Mouse (Mus musculus) kidney, embryonic 16.5 days (tissue): ENCODE data around the gene Cyp2d10. TPM values are rescaled to one million over a fixed set of nuclear protein-coding genes. Genes with fewer than 3 reads are reported as not detected.
"Not testable (repeated sequence)": the region's sequence is repeated elsewhere in the genome, so short reads cannot be mapped to it uniquely, and the experiment has no call there.

Experiments used
- ATAC-seq: fragments of 200-750 bp; cut with Nextera tagmentation; 2 replicates; pipeline ENCODE4 v1.8.0; 2017; ENCODE audit warnings: moderate TSS enrichment; ENCODE audit not compliant: low FRiP score, low TSS enrichment
- H3K27ac ChIP-seq: fragments of 300-500 bp; sonication (generic); 2 replicates; pipeline ENCODE4 v1.5.1; 2014; ENCODE audit warnings: low read length
- H3K27me3 ChIP-seq: fragments of 300-500 bp; sonication (generic); 2 replicates; pipeline ENCODE4 v1.6.1; 2014; ENCODE audit warnings: low read length, control low read depth, mixed read lengths; ENCODE audit not compliant: insufficient read depth
- H3K36me3 ChIP-seq: fragments of 300-500 bp; sonication (generic); 2 replicates; pipeline ENCODE4 v1.6.1; 2014; ENCODE audit warnings: low read length, control low read depth, mixed read lengths; ENCODE audit not compliant: insufficient read depth
- H3K4me1 ChIP-seq: fragments of 300-500 bp; sonication (generic); 2 replicates; pipeline ENCODE4 v1.6.1; 2014; ENCODE audit warnings: low read length, control low read depth, mixed read lengths; ENCODE audit not compliant: insufficient read depth
- H3K4me2 ChIP-seq: fragments of 300-500 bp; sonication (generic); replicated peaks from 2 replicates; pipeline ENCODE4 v1.6.1; 2014; ENCODE audit warnings: low read depth, low read length
- H3K4me3 ChIP-seq: fragments of 300-500 bp; sonication (generic); 2 replicates; pipeline ENCODE4 v1.5.1; 2014; ENCODE audit warnings: mild to moderate bottlenecking, low read length
- H3K9ac ChIP-seq: fragments of 300-500 bp; sonication (generic); replicated peaks from 2 replicates; pipeline ENCODE4 v1.6.1; 2014; ENCODE audit warnings: low read length
- H3K9me3 ChIP-seq: fragments of 300-500 bp; sonication (generic); 2 replicates; pipeline ENCODE4 v1.6.1; 2016; ENCODE audit warnings: low read length, control low read depth
- WGBS: fragments of 180-500 bp; shearing (Covaris S2); extraction: QIAGEN DNeasy Blood & Tissue Kit; methylation state at CpG from one replicate; pipeline ENCODE4 v1.1.7; 2014; 5-methylcytosine and 5-hydroxymethylcytosine counted together
- polyA plus RNA-seq: library from polyadenylated mRNA; unstranded; fragments of >200 nt; fragmentation: Nextera tagmentation; extraction: Ambion mirVana; gene quantifications from 2 replicates; pipeline ENCODE4 v1.2.1, GENCODE M21; 2015

The Cyp2d10 gene
- polyA plus RNA-seq, 1 experiment from 2014 or later: 0.26 TPM

DNA sequence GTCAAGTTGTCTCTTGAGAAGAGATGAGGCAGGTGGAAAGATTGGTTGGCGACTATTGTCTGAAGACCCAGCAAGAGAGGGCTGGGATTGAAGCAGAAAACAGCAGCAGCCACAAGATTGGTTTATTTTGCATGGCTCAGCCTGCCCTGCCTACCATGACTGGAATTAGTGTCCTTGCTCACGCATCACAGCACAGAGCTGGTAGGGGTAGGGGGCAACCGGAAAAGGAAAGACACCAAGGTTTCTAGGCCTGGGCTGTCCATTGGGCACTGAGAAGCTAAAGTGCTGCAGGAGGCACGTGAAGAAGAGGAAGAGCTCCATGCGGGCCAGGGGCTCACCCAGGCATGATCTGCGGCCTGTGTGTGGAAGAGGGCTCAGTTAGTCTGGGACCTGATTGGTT, 4.3 kb downstream of the Cyp2d10 start:
- Histone ChIP-seq H3K9me3 (no peaks in the 10 kb centered on the region), H3K4me2 (no peak overlapping the region), H3K4me1 (no peaks in the 10 kb centered on the region), H3K36me3 (no peaks in the 10 kb centered on the region), H3K9ac (no peak overlapping the region), H3K4me3 (no peak overlapping the region), H3K27ac (no peak overlapping the region), H3K27me3 (no peaks in the 10 kb centered on the region)
- 81% methylated on average over 6 of the region's 6 CpGs for WGBS
- ATAC-seq: no peak

DNA sequence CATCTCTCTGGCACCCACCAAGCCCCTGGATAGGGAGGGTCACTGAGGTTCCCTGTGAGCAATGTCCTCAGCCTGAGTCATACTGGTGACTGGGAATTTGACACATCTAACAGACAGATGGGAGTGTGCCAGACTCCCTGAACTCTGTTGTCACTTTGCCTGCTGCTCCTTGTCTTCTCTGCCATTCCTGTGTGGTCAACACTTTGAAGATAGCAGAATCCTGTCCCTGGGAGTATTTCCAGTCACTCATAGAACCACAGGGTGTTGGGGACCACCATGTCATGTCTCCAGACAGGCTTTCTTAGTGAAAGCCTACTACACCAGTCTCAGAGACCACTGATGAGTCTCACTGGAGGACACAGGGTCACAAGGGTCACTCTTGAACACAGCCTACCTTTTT, 4.9 kb downstream of the Cyp2d10 start:
- H3K4me3 ChIP-seq: no peak overlapping the region
- no peak overlapping the region for H3K4me2 ChIP-seq
- no peak overlapping the region for H3K27ac ChIP-seq
- H3K27me3 ChIP-seq: no peaks in the 10 kb centered on the region
- no peaks in the 10 kb centered on the region for H3K4me1 ChIP-seq
- no peak for ATAC-seq
- no peaks in the 10 kb centered on the region for H3K36me3 ChIP-seq
- no peak overlapping the region for H3K9ac ChIP-seq
- no peaks in the 10 kb centered on the region for H3K9me3 ChIP-seq

DNA sequence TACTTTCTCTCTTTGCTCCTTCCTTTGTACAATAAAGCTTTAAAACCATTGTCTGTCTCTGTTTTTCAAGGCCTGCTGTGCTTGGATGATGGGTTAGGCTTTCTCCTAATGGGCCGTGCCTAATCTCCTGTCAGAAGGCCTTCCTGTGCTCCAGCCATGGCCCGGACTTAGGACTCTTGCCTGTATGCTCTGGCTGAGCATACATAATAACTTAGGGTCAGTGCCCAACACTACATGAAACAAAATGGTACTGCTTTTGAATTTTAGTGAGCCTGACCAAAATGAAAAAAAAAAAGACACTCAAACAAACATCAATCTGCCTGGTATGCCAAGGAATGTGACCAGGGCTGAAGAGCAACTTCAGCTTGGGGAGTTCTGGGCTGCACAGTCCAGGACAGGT, 5.5 kb downstream of the Cyp2d10 start:
- WGBS: 58% methylated on average over 2 of the region's 2 CpGs
- no peaks in the 10 kb centered on the region for H3K9me3 ChIP-seq
- no peaks in the 10 kb centered on the region for H3K27me3 ChIP-seq
- ATAC-seq: no peak
- H3K4me1 ChIP-seq: no peaks in the 10 kb centered on the region
- no peak overlapping the region for H3K4me3 ChIP-seq
- H3K9ac ChIP-seq: no peak overlapping the region
- H3K27ac ChIP-seq: no peak overlapping the region
- no peak overlapping the region for H3K4me2 ChIP-seq
- no peaks in the 10 kb centered on the region for H3K36me3 ChIP-seq

DNA sequence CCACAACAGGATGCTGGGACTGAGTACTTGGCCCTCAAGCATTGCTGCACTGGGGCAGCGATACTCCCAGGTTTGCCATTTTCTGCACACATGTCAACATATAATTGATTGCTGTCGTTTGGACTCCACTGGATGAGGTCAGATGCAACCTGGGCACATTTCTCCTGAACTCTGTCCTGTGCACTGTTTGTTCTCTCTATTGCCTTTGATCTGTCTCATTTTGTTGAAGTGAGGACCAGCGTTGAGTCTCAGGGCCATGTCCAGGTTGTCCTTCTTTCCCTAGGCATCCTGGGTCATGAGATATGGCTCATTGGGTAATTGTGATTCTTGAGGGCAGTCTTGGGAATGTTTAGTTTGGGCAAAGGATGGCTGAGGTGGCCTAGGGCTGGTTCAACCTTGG, 11.0 kb downstream of the Cyp2d10 start:
- not testable (repeated sequence) for H3K4me3 ChIP-seq, H3K4me2 ChIP-seq, ATAC-seq, H3K9ac ChIP-seq, H3K4me1 ChIP-seq, H3K27ac ChIP-seq, H3K27me3 ChIP-seq, H3K9me3 ChIP-seq, H3K36me3 ChIP-seq
- WGBS: 85% methylated on average over 3 of the region's 3 CpGs

DNA sequence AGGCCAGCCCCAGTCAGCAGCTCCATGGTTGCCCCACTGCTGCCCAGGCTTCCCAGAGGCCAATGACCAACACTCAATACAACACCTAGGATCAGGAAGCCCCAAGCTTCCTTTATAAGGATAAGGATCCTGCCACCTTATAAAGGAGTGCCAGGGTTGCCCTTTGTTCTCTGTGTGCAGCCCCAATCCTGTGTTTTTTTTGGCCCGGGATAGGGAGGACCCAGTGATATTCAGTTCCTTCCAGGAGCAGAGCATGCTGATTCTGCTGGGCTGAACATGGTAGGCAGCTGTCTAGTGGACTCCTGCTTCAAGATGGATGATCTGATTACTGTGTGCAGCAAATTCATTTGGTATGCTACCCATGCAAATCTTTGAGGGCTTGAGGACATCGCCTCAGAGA, 13.1 kb downstream of the Cyp2d10 start, which contains the start of gene Cyp2d11:
Gene Cyp2d11, minus strand, starts transcription at position 101 of the 400 bp plus-strand sequence.
- H3K4me2 ChIP-seq, H3K36me3 ChIP-seq, H3K4me3 ChIP-seq, H3K9ac ChIP-seq, H3K4me1 ChIP-seq, H3K27me3 ChIP-seq, ATAC-seq, H3K27ac ChIP-seq, H3K9me3 ChIP-seq: not testable (repeated sequence)
- WGBS: 87% methylated on average over 2 of the region's 2 CpGs

DNA sequence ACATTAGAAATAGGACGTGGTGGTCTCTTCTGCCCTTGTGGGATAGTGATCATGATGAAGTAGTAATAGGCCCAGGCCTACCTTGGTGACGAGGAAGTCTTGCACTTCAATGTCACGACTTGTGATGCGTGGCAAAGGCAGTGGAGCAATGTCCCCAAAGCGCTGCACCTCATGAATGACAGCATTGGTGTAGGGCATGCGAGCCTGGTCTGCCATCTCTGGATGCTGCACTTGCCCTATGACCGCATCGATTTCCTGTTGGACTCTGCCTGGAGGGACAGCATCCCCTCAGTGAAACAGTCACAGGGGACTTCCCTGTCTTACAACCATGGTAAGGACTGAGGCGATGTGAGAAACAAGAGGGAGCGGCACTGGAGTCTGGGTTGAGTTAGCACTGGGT, 17.1 kb downstream of the Cyp2d10 start:
- H3K27ac ChIP-seq, H3K4me3 ChIP-seq, H3K9ac ChIP-seq, H3K4me2 ChIP-seq, H3K9me3 ChIP-seq, H3K4me1 ChIP-seq, ATAC-seq, H3K36me3 ChIP-seq, H3K27me3 ChIP-seq: not testable (repeated sequence)
- WGBS: 89% methylated on average over 10 of the region's 10 CpGs

DNA sequence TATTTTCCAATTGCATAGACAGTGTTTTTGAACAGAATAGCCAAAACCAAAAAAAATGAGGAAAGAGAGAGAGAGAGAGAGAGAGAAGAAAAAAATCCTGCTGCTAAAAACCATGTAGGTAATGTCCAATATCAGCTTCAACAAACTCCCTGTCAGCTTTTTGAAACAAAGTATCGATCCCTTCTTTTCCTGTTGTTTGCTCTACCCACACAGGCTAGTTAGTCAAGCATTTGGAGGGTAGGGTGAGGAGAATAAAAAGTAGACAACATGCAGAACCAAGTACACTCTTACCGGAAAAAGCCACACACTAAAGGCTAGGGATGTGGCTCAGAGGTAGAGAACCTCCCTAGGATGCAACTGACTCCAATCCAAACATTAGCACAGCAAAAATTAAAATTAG, 21.3 kb downstream of the Cyp2d10 start:
- Histone ChIP-seq H3K4me3 (no peak overlapping the region), H3K36me3 (no peaks in the 10 kb centered on the region), H3K27ac (no peak overlapping the region), H3K4me2 (no peak overlapping the region), H3K9ac (no peak overlapping the region), H3K9me3 (no peaks in the 10 kb centered on the region), H3K27me3 (no peaks in the 10 kb centered on the region), H3K4me1 (no peaks in the 10 kb centered on the region; the same call in 1 of the 2 replicates)
- 87% methylated on average over 2 of the region's 2 CpGs for WGBS
- no peak for ATAC-seq

DNA sequence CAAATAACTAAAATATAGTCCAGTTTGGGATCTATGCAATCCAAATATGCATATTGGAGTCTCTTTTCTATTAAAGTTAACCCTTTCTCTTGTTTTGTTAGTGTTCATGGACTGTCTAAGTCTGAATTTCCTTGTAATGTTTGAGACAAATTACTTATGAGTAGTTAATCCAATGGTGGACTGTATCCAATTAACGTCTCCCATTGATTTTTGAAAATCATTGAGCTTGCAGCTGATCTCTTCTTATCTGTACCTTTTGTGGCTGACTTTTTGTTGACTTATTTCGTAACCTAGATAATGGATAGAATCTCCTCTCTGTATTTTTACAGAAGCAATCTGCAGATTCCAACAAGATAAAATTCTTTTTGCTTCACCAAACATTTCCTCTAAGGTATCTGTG, 24.6 kb downstream of the Cyp2d10 start:
- Histone ChIP-seq H3K4me2 (no peak overlapping the region), H3K27me3 (no peaks in the 10 kb centered on the region), H3K4me3 (no peak overlapping the region), H3K9me3 (no peaks in the 10 kb centered on the region), H3K4me1 (peaks cover 21% of the 10 kb centered on the region), H3K27ac (no peak overlapping the region), H3K36me3 (no peaks in the 10 kb centered on the region), H3K9ac (no peak overlapping the region)
- no peak for ATAC-seq
- WGBS: 89% methylated on average over 2 of the region's 2 CpGs

DNA sequence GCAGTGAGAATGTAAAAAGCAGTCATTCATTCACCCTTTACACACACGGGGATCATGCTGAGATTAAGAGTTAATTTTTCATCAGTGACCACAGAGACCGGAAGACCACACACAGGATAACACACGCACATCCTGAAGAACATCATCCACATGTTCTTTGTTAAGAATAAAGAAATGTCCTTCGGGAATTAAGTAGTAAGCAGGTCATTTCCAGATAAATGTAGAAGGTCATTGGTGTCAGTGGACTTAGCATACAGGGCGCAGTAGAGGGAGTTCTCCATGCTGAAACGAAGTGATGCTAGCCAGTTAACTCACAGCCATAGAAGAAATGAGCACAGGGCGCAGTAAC, 26.3 kb downstream of the Cyp2d10 start:
- 29% methylated on average over 7 of the region's 7 CpGs for WGBS
- H3K27me3 ChIP-seq: no peaks in the 10 kb centered on the region
- H3K9ac ChIP-seq: 0 out of 2 replicates have a peak overlapping the region, but pooled peaks have one; percentile 27
- H3K9me3 ChIP-seq: no peaks in the 10 kb centered on the region
- peak overlapping the region; percentile 58 for H3K4me2 ChIP-seq
- H3K4me1 ChIP-seq: peaks cover 29% of the 10 kb centered on the region
- H3K4me3 ChIP-seq: peak overlapping the region; percentile 31
- peak overlapping the region; percentile 72; the same call in 1 of the 2 replicates for H3K27ac ChIP-seq
- H3K36me3 ChIP-seq: 0 out of 2 replicates have a peak, but pooled peaks cover under 1% of the 10 kb centered on the region
- no peak for ATAC-seq

DNA sequence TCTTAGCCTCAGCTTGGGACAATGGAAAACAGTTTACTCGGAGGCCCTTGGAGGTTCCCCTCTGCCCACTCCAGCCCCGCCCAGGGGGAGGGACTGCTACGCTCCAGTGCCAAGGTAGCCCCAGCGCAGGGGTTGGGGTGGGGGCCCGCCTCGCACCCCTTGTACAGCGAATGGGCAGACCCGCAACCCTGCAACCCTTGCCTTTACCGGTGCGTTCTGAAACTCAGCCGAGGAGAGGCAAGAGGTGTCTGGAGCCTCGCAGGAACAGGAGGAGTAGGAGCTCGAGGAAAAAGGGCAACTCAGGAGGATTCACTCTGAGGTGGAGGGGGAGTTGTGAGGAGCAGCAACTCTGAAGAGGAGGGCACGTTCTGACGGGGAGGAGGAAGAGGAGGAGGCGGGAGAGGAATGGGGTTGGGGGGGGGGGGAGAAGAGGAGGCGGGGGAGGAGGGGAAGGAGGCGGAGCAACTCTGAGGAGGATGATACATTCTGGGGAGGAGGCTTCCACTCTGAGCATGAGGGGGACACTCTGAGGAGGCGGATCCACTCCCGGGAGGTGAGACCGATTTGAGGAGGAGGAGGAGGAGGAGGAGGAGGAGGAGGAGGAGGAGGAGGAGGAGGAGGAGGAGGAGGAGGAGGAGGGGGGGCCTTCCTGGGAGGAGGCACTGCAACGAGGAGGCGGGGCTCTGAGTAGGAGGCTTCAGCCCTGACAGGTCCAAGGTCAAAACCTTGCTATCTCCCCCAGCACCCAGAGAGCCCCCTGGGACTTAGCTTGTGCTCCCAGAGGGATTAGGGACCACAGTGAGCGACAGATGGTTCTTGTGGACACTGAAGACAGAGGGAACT, 26.9 kb downstream of the Cyp2d10 start, which contains the start of gene Cyp2d22:
Gene Cyp2d22, minus strand, starts transcription at position 390 of the 843 bp plus-strand sequence.
- 0 out of 2 replicates have a peak, but pooled peaks cover 3% of the 10 kb centered on the region for H3K36me3 ChIP-seq
- H3K4me1 ChIP-seq: peaks cover 29% of the 10 kb centered on the region
- no peaks in the 10 kb centered on the region for H3K27me3 ChIP-seq
- H3K27ac ChIP-seq: peak within 1 kb of the TSS; percentile 81
- H3K9ac ChIP-seq: peak within 1 kb of the TSS; percentile 57
- ATAC-seq: peak; percentile 89
- no peaks in the 10 kb centered on the region for H3K9me3 ChIP-seq
- peak within 1 kb of the TSS; percentile 46 for H3K4me3 ChIP-seq
- peak within 1 kb of the TSS; percentile 58 for H3K4me2 ChIP-seq
- under 1% methylated on average over 18 of the region's 24 CpGs for WGBS
